Mouse (Mus musculus) liver, embryonic 16.5 days (tissue): ENCODE data around the gene Mipol1. TPM values are rescaled to one million over a fixed set of nuclear protein-coding genes. Genes with fewer than 3 reads are reported as not detected.

Source experiments
- ATAC-seq: fragments of 200-750 bp; cut with Nextera tagmentation; 2 replicates; pipeline ENCODE4 v1.8.0; 2017; ENCODE audit warnings: low read depth, mild to moderate bottlenecking, moderate number of reproducible peaks, moderate library complexity
- H3K27ac ChIP-seq: fragments of 300-500 bp; sonication (generic); 2 replicates; pipeline ENCODE4 v1.5.1; 2014; ENCODE audit warnings: mild to moderate bottlenecking, low read length
- H3K27me3 ChIP-seq: fragments of 300-500 bp; sonication (generic); 2 replicates; pipeline ENCODE4 v1.6.1; 2014; ENCODE audit warnings: low read depth, low read length, mixed read lengths; ENCODE audit not compliant: control insufficient read depth, insufficient read depth
- H3K36me3 ChIP-seq: fragments of 300-500 bp; sonication (generic); 2 replicates; pipeline ENCODE4 v1.6.1; 2014; ENCODE audit warnings: mild to moderate bottlenecking; ENCODE audit not compliant: control insufficient read depth, insufficient read depth
- H3K4me1 ChIP-seq: fragments of 300-500 bp; sonication (generic); 2 replicates; pipeline ENCODE4 v1.6.1; 2014; ENCODE audit warnings: low read depth, low read length, mixed read lengths; ENCODE audit not compliant: control insufficient read depth
- H3K4me2 ChIP-seq: fragments of 300-500 bp; sonication (generic); 2 replicates; pipeline ENCODE4 v1.6.1; 2014; ENCODE audit warnings: low read depth, low read length, mixed read lengths
- H3K4me3 ChIP-seq: fragments of 300-500 bp; sonication (generic); 2 replicates; pipeline ENCODE4 v1.5.1; 2014; ENCODE audit warnings: low read depth, mild to moderate bottlenecking, low read length
- H3K9ac ChIP-seq: fragments of 300-500 bp; sonication (generic); 2 replicates; pipeline ENCODE4 v1.6.1; 2014; ENCODE audit warnings: low read depth, low read length
- H3K9me3 ChIP-seq: fragments of 300-500 bp; sonication (generic); replicated peaks from 2 replicates; pipeline ENCODE4 v1.6.1; 2016; ENCODE audit warnings: low read length; ENCODE audit not compliant: control insufficient read depth
- WGBS: fragments of 180-500 bp; shearing (Covaris S2); extraction: QIAGEN DNeasy Blood & Tissue Kit; methylation state at CpG from one replicate; pipeline ENCODE4 v1.1.7; 2014; ENCODE audit not compliant: insufficient replicate concordance; 5-methylcytosine and 5-hydroxymethylcytosine counted together
- polyA plus RNA-seq: library from polyadenylated mRNA; unstranded; fragments of >200 nt; fragmentation: Nextera tagmentation; extraction: Ambion mirVana; gene quantifications from 2 replicates; pipeline ENCODE4 v1.2.1, GENCODE M21; 2015

The Mipol1 gene
- polyA plus RNA-seq, 1 experiment from 2014 or later: 2.7 TPM

- Histone ChIP-seq H3K4me1 (peaks cover 8% of the 10 kb centered on the region), H3K9ac (no peak overlapping the region), H3K4me3 (no peak overlapping the region), H3K27ac (no peak overlapping the region), H3K27me3 (no peaks in the 10 kb centered on the region), H3K9me3 (no peaks in the 10 kb centered on the region), H3K4me2 (no peak overlapping the region), H3K36me3 (no peaks in the 10 kb centered on the region)
- 66% methylated on average over 5 of the region's 8 CpGs for WGBS
- no peak for ATAC-seq
These were observed 2.5 kb upstream of the Mipol1 start for GRCm38 (mm10) chr12:57227776-57228175.

DNA sequence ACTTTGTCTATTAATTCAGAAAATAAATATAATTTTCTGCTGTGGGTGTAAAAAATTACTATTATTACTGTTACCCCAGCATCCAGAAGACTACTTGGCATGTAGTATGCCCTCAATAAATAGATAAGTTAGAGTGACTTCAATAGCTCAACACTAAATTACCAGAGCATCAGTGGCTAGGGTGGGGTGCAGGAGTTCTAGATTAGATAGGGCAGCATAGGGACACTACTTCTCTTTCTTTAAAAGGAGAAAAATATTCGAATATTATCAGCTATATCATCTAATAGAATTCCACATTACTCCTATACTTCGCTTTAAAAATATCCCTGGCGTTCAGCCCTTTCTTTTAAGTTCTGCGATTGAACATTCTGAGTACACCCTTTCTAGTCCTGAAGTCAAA is 524 bp upstream of the Mipol1 start:
- no peaks in the 10 kb centered on the region for H3K27me3 ChIP-seq
- 0 out of 2 replicates have a peak, but pooled peaks have one; percentile 20 for ATAC-seq
- peak overlapping the region; percentile 89 for H3K4me3 ChIP-seq
- WGBS: 15% methylated on average over 4 of the region's 4 CpGs
- H3K9me3 ChIP-seq: no peaks in the 10 kb centered on the region
- peak overlapping the region; percentile 88 for H3K27ac ChIP-seq
- H3K36me3 ChIP-seq: no peaks in the 10 kb centered on the region; the same call in 1 of the 2 replicates
- peaks cover 10% of the 10 kb centered on the region for H3K4me1 ChIP-seq
- peak overlapping the region; percentile 71 for H3K9ac ChIP-seq
- H3K4me2 ChIP-seq: peak overlapping the region; percentile 86

GRCm38 (mm10) chr12:57231085-57231875 is 1.1 kb downstream of the Mipol1 start:
- no peaks in the 10 kb centered on the region; the same call in 1 of the 2 replicates for H3K36me3 ChIP-seq
- H3K4me1 ChIP-seq: peaks cover 16% of the 10 kb centered on the region
- no peaks in the 10 kb centered on the region for H3K9me3 ChIP-seq
- H3K4me3 ChIP-seq: peak overlapping the region; percentile 89
- no peaks in the 10 kb centered on the region for H3K27me3 ChIP-seq
- H3K9ac ChIP-seq: peak overlapping the region; percentile 93
- peak overlapping the region; percentile 80 for H3K4me2 ChIP-seq
- peak overlapping the region; percentile 93 for H3K27ac ChIP-seq
- 29% methylated on average over 14 of the region's 14 CpGs for WGBS
- 0 out of 2 replicates have a peak, but pooled peaks have one; percentile 17 for ATAC-seq

DNA sequence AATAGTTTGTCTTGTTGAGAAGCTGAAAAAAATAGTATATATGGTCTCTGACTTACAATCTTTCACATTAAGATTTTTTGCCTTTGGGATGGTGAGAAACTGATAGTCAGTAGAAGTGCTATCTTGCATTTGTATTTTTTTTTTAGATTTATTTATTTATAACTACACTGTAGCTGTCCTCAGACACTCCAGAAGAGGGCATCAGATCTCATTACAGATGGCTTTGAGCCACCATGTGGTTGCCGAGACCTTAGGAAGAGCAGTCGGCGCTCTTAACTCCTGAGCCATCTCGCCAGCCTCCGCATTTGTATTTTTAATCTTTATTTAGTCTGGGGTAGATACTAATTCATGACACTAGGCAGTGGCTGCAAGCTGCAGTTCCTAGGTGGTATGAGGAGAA is 3.2 kb downstream of the Mipol1 start:
- no peak overlapping the region for H3K27ac ChIP-seq
- peaks cover 16% of the 10 kb centered on the region for H3K4me1 ChIP-seq
- 50% methylated on average over 5 of the region's 5 CpGs for WGBS
- H3K4me2 ChIP-seq: no peak overlapping the region
- no peaks in the 10 kb centered on the region for H3K27me3 ChIP-seq
- peaks cover 3% of the 10 kb centered on the region for H3K36me3 ChIP-seq
- no peak for ATAC-seq
- no peaks in the 10 kb centered on the region for H3K9me3 ChIP-seq
- no peak overlapping the region for H3K4me3 ChIP-seq
- no peak overlapping the region for H3K9ac ChIP-seq

DNA sequence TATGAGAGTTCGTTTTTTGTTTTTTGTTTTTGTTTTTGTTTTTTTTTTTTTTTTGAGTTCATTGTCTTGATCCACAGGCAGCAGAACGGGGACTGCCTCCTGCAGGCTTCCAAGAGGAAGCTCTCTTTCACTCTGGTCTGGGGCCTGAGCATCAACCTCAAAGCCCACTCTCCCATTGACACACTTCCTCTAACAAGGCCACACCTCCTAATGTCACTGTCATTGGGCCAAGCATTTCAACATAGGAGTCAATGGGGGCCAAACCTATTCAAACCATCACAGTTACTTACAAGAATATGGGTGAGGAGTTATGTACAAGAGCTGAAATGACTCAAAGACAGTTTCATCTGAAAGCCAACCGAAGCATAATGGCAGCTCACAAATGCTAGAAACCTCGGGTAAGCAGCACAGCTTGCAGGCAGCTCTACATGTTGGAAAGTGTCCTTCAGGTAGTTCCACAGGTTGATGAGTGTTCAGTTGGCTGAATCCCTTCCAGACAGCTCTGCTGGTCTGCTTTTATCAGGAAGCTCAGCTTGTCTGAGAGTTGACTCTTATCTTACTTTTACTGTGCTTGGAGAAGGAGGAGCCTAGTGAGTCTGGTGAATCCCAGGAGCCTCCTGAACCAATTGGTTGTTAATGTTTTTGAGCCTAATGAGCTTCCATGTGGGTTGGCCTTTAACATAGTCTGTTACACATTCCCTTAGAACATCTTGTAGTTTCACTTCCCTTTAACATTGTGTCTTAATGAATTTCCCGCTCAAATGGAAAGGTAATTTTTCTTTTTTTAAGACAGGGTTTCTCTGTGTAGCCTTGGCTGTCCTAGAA is 13.7 kb downstream of the Mipol1 start:
- Histone ChIP-seq H3K9me3 (no peaks in the 10 kb centered on the region), H3K27me3 (no peaks in the 10 kb centered on the region), H3K36me3 (peaks cover 3% of the 10 kb centered on the region; the same call in 1 of the 2 replicates), H3K9ac (no peak overlapping the region), H3K4me3 (no peak overlapping the region), H3K27ac (no peak overlapping the region), H3K4me1 (no peaks in the 10 kb centered on the region; the same call in 1 of the 2 replicates), H3K4me2 (no peak overlapping the region)
- 66% methylated on average over 5 of the region's 5 CpGs for WGBS
- peak; percentile 60; the same call in 1 of the 2 replicates for ATAC-seq

- Histone ChIP-seq H3K9me3 (no peaks in the 10 kb centered on the region), H3K9ac (no peak overlapping the region), H3K27me3 (no peaks in the 10 kb centered on the region), H3K36me3 (no peaks in the 10 kb centered on the region), H3K27ac (no peak overlapping the region), H3K4me3 (no peak overlapping the region), H3K4me1 (no peaks in the 10 kb centered on the region), H3K4me2 (no peak overlapping the region)
- ATAC-seq: no peak
- 28% methylated on average over 2 of the region's 2 CpGs for WGBS
These were observed 28.3 kb downstream of the Mipol1 start for GRCm38 (mm10) chr12:57258572-57258971.

DNA sequence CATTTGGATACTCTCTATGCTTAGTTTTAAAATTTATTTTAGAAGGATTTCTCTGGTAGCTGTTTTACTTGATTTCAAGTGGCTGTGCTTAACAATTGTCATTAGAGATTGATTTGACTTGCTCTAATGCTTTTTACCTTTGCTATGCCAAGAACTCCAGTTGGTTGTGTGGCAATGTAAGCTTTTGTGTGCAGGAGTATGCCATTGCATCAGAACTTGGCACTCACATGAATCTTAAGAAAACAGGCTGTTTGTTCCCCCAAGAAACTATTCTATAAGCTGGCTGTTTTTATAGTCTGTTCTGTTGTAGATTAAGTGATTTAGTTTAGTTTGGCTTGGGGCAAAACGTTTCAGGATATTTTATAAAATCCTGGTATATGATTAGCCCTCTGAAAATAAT is 45.2 kb downstream of the Mipol1 start:
- Histone ChIP-seq H3K4me2 (no peak overlapping the region), H3K4me3 (no peak overlapping the region), H3K9ac (no peak overlapping the region), H3K36me3 (no peaks in the 10 kb centered on the region), H3K27ac (no peak overlapping the region), H3K4me1 (no peaks in the 10 kb centered on the region), H3K27me3 (no peaks in the 10 kb centered on the region), H3K9me3 (no peaks in the 10 kb centered on the region)
- 20% methylated on average over 1 of the region's 1 CpGs for WGBS
- ATAC-seq: no peak

DNA sequence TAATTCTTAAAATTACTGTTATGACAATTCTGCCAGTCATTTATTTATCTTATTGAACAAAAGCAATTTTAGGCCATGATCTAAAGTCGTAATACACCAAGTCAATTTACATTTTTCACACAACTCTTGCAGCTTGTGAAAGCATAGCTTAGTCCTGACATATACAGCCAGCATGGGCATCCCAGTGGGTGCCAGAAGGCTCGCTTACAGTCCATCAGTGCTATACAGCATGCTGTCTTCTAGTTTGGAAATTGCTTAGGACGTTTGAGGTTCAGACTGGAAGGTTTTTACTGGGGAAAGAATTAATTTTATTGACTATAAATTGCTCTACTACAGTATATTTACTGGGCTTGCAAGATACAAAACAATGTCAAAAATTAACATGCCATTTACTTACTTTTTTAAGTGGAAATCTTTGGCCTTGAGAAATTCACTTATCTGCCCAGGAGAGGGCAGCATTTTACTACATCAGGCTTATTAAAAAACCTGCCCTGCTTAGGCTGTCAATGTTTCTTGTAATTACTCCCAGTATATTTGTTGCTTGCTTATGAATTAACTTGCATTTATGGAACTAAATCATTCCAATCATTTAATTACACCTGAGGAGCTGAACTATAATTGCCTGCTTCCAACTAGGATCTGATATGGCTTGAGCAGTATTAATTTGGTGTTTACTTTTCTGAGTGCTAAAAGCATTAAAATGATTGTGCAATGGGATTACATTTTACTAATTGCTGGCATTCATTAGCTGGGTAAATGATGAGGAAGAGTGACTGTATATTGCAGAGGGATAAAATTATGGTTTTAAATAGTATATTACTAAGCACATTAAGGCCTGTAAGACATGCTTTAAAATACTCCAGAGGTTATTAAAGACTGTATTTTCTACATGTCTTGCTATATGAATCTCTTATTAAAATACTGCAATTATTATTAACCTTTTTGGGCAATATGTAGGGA is 51.2 kb downstream of the Mipol1 start:
- Histone ChIP-seq H3K4me1 (no peaks in the 10 kb centered on the region), H3K4me3 (no peak overlapping the region), H3K27ac (no peak overlapping the region), H3K4me2 (no peak overlapping the region), H3K27me3 (no peaks in the 10 kb centered on the region), H3K9ac (no peak overlapping the region), H3K9me3 (no peaks in the 10 kb centered on the region), H3K36me3 (no peaks in the 10 kb centered on the region)
- no peak for ATAC-seq
- WGBS: 38% methylated on average over 3 of the region's 3 CpGs
